Mouse (Mus musculus) heart, adult 2 months (tissue): Measurements from ENCODE around the gene Xirp2.

Experiments used
- CTCF ChIP-seq: fragments of 200-600 bp; IDR thresholded peaks from 2 replicates; pipeline ENCODE4 v1.8.1; 2022; ENCODE audit warnings: antibody characterized with exemption, mild to moderate bottlenecking, moderate library complexity
- EP300 ChIP-seq: fragments of 200-500 bp; IDR thresholded peaks from 2 replicates; pipeline ENCODE4 v1.6.1; 2011; ENCODE audit warnings: low read depth, low read length, control low read depth; ENCODE audit not compliant: insufficient read depth
- POLR2A ChIP-seq: fragments of 200-500 bp; IDR thresholded peaks from 2 replicates; pipeline ENCODE4 v1.6.1; 2011; ENCODE audit warnings: mild to moderate bottlenecking, low read depth, low read length, control low read depth; ENCODE audit not compliant: insufficient read depth

DNA sequence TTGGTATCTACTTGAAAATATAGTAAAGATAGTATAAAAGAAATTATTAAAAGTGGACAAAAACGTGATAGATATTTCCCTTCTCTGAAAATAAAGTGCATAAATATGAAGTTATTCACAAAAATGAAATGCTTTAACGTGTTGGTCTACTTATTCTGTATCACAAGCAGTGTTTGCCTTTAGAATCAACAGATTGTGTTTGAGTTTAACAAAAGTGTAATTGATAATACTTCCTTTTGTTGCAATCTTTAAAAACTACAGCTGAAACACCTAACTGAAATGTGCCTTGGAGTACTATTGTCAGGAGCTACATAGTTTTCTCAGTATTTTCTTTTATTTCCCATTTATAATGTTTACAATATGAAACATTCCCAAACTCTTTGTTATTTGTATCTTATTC is 12.7 kb upstream of the Xirp2 start, which contains the start of gene Gm26727:
- no peak for TF ChIP-seq CTCF
- TF ChIP-seq POLR2A: no peak
- TF ChIP-seq EP300: no peak
